25 mouse cellular contexts compared by ENCODE assay signal in the genomic region with DNA sequence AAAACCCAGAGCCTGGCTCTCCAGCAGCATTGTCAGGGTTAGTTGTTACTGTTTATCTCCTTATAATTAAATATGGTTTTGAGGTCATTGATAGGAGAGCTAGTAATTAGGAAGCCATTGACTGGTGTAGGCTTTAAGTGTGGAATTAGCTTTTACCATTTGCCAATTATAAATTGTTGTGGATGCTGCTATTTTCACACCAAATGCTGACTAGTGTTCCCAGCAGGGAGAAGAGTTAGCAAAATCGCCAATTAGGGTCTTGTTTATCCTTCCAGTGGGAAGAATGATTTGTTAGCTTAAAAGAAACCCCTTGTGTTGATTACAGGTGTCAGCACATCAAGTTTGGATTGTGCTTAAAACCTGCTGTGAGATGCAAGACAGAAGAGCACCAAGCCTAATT.
"Had no signal": no experiment of that assay in that cellular context is flagged by ENCODE, and none has a peak within 500 bp of the region (broad histone marks: within the 10 kb centered on the region; RNA-seq: fewer than 3 reads in every experiment).

No protein-coding gene starts in this region.

- H3K9ac ChIP-seq: heart, embryonic 12.5 days; hindbrain, embryonic 13.5 days; hindbrain, embryonic 15.5 days; kidney, embryonic 15.5 days; limb, embryonic 12.5 days; liver, embryonic 13.5 days; liver, embryonic 15.5 days had no signal

- DNase-seq: gastrocnemius, postnatal 14 days; gastrocnemius, postnatal 36 days; heart, adult 18-20 months; heart, postnatal 10 days; kidney, adult 11 months; kidney, adult 2 months; kidney, adult 9 months; kidney, postnatal 14 days; kidney, postnatal 36 days; layer of hippocampus, adult 9-11 months; liver; liver, embryonic 13.5 days had no signal

- H3K4me2 ChIP-seq: heart, embryonic 12.5 days; hindbrain, embryonic 13.5 days; hindbrain, embryonic 15.5 days; kidney, embryonic 15.5 days; limb, embryonic 12.5 days; liver, embryonic 11.5 days; liver, embryonic 13.5 days; liver, embryonic 15.5 days had no signal

- H3K4me1 ChIP-seq: heart, embryonic 10.5 days; heart, embryonic 12.5 days; hindbrain, embryonic 13.5 days; hindbrain, embryonic 15.5 days; kidney, embryonic 15.5 days; limb, embryonic 10.5 days; limb, embryonic 12.5 days; liver, embryonic 13.5 days; liver, embryonic 15.5 days had no signal

- H3K9me3 ChIP-seq: heart, embryonic 10.5 days; heart, embryonic 12.5 days; hindbrain, embryonic 13.5 days; hindbrain, embryonic 15.5 days; kidney, embryonic 15.5 days; limb, embryonic 10.5 days; limb, embryonic 12.5 days; liver, embryonic 13.5 days; liver, embryonic 15.5 days had no signal

- H3K27me3 ChIP-seq: heart, embryonic 12.5 days; hindbrain, embryonic 13.5 days; hindbrain, embryonic 15.5 days; kidney, embryonic 15.5 days; limb, embryonic 12.5 days; liver, embryonic 13.5 days; liver, embryonic 15.5 days had no signal

- H3K27ac ChIP-seq: heart, embryonic 10.5 days; hindbrain, embryonic 13.5 days; hindbrain, embryonic 15.5 days; hindbrain, postnatal 0 days; kidney, embryonic 15.5 days; kidney, postnatal 0 days; left cerebral cortex, adult 2 months; limb, embryonic 10.5 days; limb, embryonic 12.5 days; liver, embryonic 13.5 days; liver, embryonic 15.5 days had no signal

- H3K36me3 ChIP-seq: heart, embryonic 10.5 days; heart, embryonic 12.5 days; hindbrain, embryonic 13.5 days; hindbrain, embryonic 15.5 days; kidney, embryonic 15.5 days; limb, embryonic 10.5 days; limb, embryonic 12.5 days; liver, embryonic 13.5 days; liver, embryonic 15.5 days had no signal

- H3K4me3 ChIP-seq: heart, embryonic 10.5 days; heart, embryonic 12.5 days; hindbrain, embryonic 13.5 days; hindbrain, embryonic 15.5 days; kidney, embryonic 15.5 days; left cerebral cortex, adult 2 months; limb, embryonic 10.5 days; limb, embryonic 12.5 days; liver, embryonic 13.5 days; liver, embryonic 15.5 days had no signal

- ATAC-seq: hindbrain, postnatal 0 days; intestine, embryonic 16.5 days had no signal
